Mouse (Mus musculus) bone marrow, adult 2 months (tissue): ENCODE results near the gene Tmem63a.

Experiments used
- CTCF ChIP-seq: fragments of 200-500 bp; IDR thresholded peaks from 2 replicates; pipeline ENCODE4 v1.5.1; 2011; ENCODE audit warnings: low read length, control low read depth; ENCODE audit not compliant: control insufficient read depth, insufficient read depth
- POLR2A ChIP-seq: fragments of 200-500 bp; IDR thresholded peaks from 2 replicates; pipeline ENCODE4 v1.6.1; 2011; ENCODE audit warnings: low read depth, mild to moderate bottlenecking, control low read depth, low read length, borderline replicate concordance; ENCODE audit not compliant: control insufficient read depth

- TF ChIP-seq CTCF: no peak
- TF ChIP-seq POLR2A: no peak
Measured at GRCm38 (mm10) chr1:180901107-180901506, 41.0 kb upstream of the Tmem63a start.
